Mouse (Mus musculus): ENCODE measurements around the gene Nxf1. TPM values are rescaled to one million over a fixed set of nuclear protein-coding genes. Genes with fewer than 3 reads are reported as not detected.

The Nxf1 gene
- total RNA-seq, 1 experiment from 2014 or later, result 392 TPM

Other genes starting within 250 kb of the Nxf1 start
- not detected in 4 replicates for gene Slc22a8, start 165.8 kb upstream of the Nxf1 start, total RNA-seq (2023)
- gene Slc22a6, start 139.0 kb upstream of the Nxf1 start, total RNA-seq (2023), result not detected in 4 replicates
- not detected in 4 replicates for gene Chrm1, start 93.3 kb upstream of the Nxf1 start, total RNA-seq (2023)
- gene Slc3a2, start 33.7 kb upstream of the Nxf1 start, total RNA-seq (2023), result 230 to 247 TPM (median 235 TPM) in 4 replicates
- gene Wdr74, start 21.2 kb upstream of the Nxf1 start, total RNA-seq (2023), result 62.8 to 83.7 TPM (median 79.5 TPM) in 4 replicates
- 3.0 to 7.4 TPM (median 4.7 TPM) in 4 replicates for gene 1700092M07Rik, start 16.4 kb upstream of the Nxf1 start, total RNA-seq (2023)
- 237 to 245 TPM (median 241 TPM) in 4 replicates for gene Stx5a, start 15.7 kb upstream of the Nxf1 start, total RNA-seq (2023)
- 26.2 to 31.3 TPM (median 28.9 TPM) in 4 replicates for gene Tmem223, start 13.9 kb downstream of the Nxf1 start, total RNA-seq (2023)
- 63.6 to 73.3 TPM (median 71.5 TPM) in 4 replicates for gene Tmem179b, start 17.4 kb downstream of the Nxf1 start, total RNA-seq (2023)
- 20.5 to 27.0 TPM (median 24.5 TPM) in 4 replicates for gene Taf6l, start 29.3 kb downstream of the Nxf1 start, total RNA-seq (2023)
- 58.1 to 65.7 TPM (median 60.7 TPM) in 4 replicates for gene Polr2g, start 41.5 kb downstream of the Nxf1 start, total RNA-seq (2023)
- gene Zbtb3, start 45.5 kb downstream of the Nxf1 start, total RNA-seq (2023), result 1.3 to 2.0 TPM (median 1.6 TPM) in 4 replicates
- 28.9 to 33.7 TPM (median 30.1 TPM) in 4 replicates for gene Ttc9c, start 62.3 kb downstream of the Nxf1 start, total RNA-seq (2023)
- 104 to 114 TPM (median 109 TPM) in 4 replicates for gene Hnrnpul2, start 62.9 kb downstream of the Nxf1 start, total RNA-seq (2023)
- 6.4 to 30.3 TPM (median 16.5 TPM) in 4 replicates for gene AC129217.1, start 72.7 kb downstream of the Nxf1 start, total RNA-seq (2023)
- 45.4 to 52.9 TPM (median 48.9 TPM) in 4 replicates for gene Bscl2, start 80.4 kb downstream of the Nxf1 start, total RNA-seq (2023)
- not detected in 4 replicates for gene Gng3, start 82.1 kb downstream of the Nxf1 start, total RNA-seq (2023)
- 0.32 to 0.75 TPM (median 0.51 TPM) in 4 replicates for gene Lrrn4cl, start 93.7 kb downstream of the Nxf1 start, total RNA-seq (2023)
- gene Ubxn1, start 114.4 kb downstream of the Nxf1 start, total RNA-seq (2023), result 133 to 143 TPM (median 140 TPM) in 4 replicates
- gene Uqcc3, start 123.8 kb downstream of the Nxf1 start, total RNA-seq (2023), result 20.6 to 24.9 TPM (median 22.3 TPM) in 4 replicates
- gene Lbhd1, start 126.7 kb downstream of the Nxf1 start, total RNA-seq (2023), result 5.1 to 16.0 TPM (median 14.2 TPM) in 4 replicates
- gene Gm49403, start 126.9 kb downstream of the Nxf1 start, total RNA-seq (2023), result not detected in 4 replicates
- 32.7 to 40.6 TPM (median 37.3 TPM) in 4 replicates for gene 1810009A15Rik, start 131.8 kb downstream of the Nxf1 start, total RNA-seq (2023)
- 4.7 to 5.0 TPM in 2 of 4 replicates, not detected in the others for gene Gm49416, start 131.9 kb downstream of the Nxf1 start, total RNA-seq (2023)
- 17.6 to 20.4 TPM (median 19.8 TPM) in 4 replicates for gene Ints5, start 135.9 kb downstream of the Nxf1 start, total RNA-seq (2023)
- 148 to 156 TPM (median 152 TPM) in 4 replicates for gene Ganab, start 141.0 kb downstream of the Nxf1 start, total RNA-seq (2023)
- gene B3gat3, start 163.3 kb downstream of the Nxf1 start, total RNA-seq (2023), result 62.7 to 65.2 TPM (median 64.4 TPM) in 4 replicates
- gene Rom1, start 172.3 kb downstream of the Nxf1 start, total RNA-seq (2023), result 4.1 to 5.4 TPM (median 5.0 TPM) in 4 replicates
- 90.1 to 96.3 TPM (median 93.0 TPM) in 4 replicates for gene Eml3, start 172.5 kb downstream of the Nxf1 start, total RNA-seq (2023)
- 193 to 211 TPM (median 196 TPM) in 4 replicates for gene Mta2, start 184.8 kb downstream of the Nxf1 start, total RNA-seq (2023)
- 44.1 to 51.1 TPM (median 47.8 TPM) in 4 replicates for gene Tut1, start 196.8 kb downstream of the Nxf1 start, total RNA-seq (2023)
- gene Eef1g, start 210.0 kb downstream of the Nxf1 start, total RNA-seq (2023), result 481 to 522 TPM (median 501 TPM) in 4 replicates
- gene Ahnak, start 232.2 kb downstream of the Nxf1 start, total RNA-seq (2023), result 135 to 153 TPM (median 149 TPM) in 4 replicates

All from B cell, adult 62 days (primary cell).